Mouse (Mus musculus): Measurements from ENCODE around the gene Car3. TPM values are rescaled to one million over a fixed set of nuclear protein-coding genes. Genes with fewer than 3 reads are reported as not detected.

Car3 gene
- polyA plus RNA-seq, 1 experiment from 2014 or later, result 12.4 TPM

Other genes starting within 250 kb of the Car3 start
- gene Car13, start 221.8 kb upstream of the Car3 start, polyA plus RNA-seq (2016; fragmentation: Nextera tagmentation; extraction: Ambion mirVana), result 2.3 and 2.9 TPM in 2 replicates
- gene Car1, start 55.1 kb upstream of the Car3 start, polyA plus RNA-seq (2016; fragmentation: Nextera tagmentation; extraction: Ambion mirVana), result 0.20 TPM in 1 of 2 replicates, not detected in the other
- 44.3 and 46.3 TPM in 2 replicates for gene Car2, start 22.8 kb downstream of the Car3 start, polyA plus RNA-seq (2016; fragmentation: Nextera tagmentation; extraction: Ambion mirVana)

All from neural tube, embryonic 12.5 days (tissue).